Mouse (Mus musculus) left cerebral cortex, postnatal 10 days (tissue): ENCODE results near the gene Abca1. TPM values are rescaled to one million over a fixed set of nuclear protein-coding genes. Genes with fewer than 3 reads are reported as not detected.

ENCODE experiments used
- DNase-seq, 2 experiments: peaks; one replicate each; pipeline ENCODE4 v3.0.0; 2021 to 2022; ENCODE audit warnings: low spot score in 2 of 2, mixed read lengths in 1 of 2; ENCODE audit errors: extremely low spot score in 1 of 2
- intact Hi-C: fragments of 180-260 bp; cut with DNase I; formaldehyde crosslinking; loops from one replicate; pipeline ENCODE4 v1.15.1; 2025
- total RNA-seq, 2 experiments: library from RNA; stranded (reverse); gene quantifications; 2 replicates each; pipeline ENCODE4 v1.2.3; 2021

Gene Abca1
- 10 to 100 TPM; 30.1 to 30.2 TPM for total RNA-seq

- peak; percentile 89 to 98 for DNase-seq
- intact Hi-C loops, result loop anchor here (2.0 to 5.0 kb wide), 3 partner anchors 38 to 195 kb away; no protein-coding TSS in a partner anchor
Measured at GRCm38 (mm10) chr4:53159767-53160166, at the start of gene Abca1. Gene Abca1 (minus strand): TSS chr4:53159895.

DNA sequence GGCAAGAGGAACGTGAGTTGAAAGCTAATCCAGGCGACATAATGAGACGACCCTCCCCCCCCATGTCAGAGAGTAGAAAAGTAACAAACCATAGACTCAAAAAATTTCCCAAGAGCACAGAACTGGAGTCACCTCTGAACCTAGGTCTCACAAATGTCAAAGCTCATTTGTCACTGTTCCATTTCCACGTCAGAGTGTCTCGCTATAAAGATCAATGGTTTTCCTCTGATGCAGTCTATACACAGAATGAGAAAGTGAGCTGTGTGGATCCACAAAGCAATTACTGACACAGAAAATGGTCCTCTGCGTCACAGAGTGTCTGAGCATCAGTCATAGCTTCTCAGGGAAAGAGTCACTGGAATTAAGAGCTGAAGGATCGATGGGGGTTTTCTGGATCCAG, 44.8 kb upstream of the Abca1 start:
- intact Hi-C loops, result no loop called here
- DNase-seq, result no peak

GRCm38 (mm10) chr4:53203595-53204400, 44.1 kb upstream of the Abca1 start:
- peak in 1 of 2 experiments; percentile 37 for DNase-seq
- intact Hi-C loops, result no loop called here

DNA sequence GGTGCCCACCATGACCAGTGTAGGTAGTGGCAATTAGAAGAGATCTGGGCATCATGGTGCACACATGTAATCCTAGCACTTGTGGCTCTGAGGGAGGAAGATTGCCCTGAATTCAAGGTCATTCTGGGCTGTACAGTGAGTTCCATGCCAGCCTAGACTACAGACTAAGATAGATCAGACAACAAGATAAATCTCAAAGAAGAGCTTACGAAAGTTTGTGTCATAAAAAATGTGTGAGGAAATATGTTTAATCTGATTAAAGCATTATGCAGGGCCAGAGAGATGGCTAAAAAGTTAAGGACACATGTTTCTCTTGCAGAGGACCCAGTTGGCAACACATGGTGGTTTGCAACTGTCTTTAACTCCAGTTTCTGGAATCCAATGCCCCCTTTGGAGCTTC, 40.6 kb upstream of the Abca1 start:
- DNase-seq, result no peak
- intact Hi-C loops, result no loop called here

- DNase-seq, result no peak
- intact Hi-C loops, result loop anchor here (5.0 kb wide), 1 partner anchor 41 kb away; the partner anchor contains the start of gene Abca1
Measured at GRCm38 (mm10) chr4:53197842-53198241, 38.1 kb upstream of the Abca1 start.

GRCm38 (mm10) chr4:53196058-53196771, 36.5 kb upstream of the Abca1 start:
- peak; percentile 89 to 94 for DNase-seq
- intact Hi-C loops, result loop anchor here (5.0 kb wide), 1 partner anchor 39 kb away; the partner anchor contains the start of gene Abca1

DNA sequence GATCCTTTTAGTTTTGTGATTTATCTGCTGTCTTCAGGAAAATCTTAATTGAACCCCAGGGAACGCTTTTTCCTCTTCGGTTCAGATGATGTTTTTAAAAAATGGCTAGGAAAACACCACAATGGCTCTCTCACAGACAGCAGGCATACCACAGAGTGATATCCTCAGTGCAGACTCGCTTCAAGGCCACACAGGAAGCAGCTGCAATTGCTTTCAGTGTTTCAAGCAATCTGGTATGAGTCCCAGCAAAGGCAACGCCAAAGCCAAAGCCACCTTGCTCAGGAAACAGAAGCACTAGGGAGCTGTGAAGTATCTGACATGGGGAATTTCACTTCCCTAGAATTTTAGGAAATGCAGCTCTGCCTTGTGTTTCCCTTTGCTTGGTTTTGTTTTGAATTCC, 27.4 kb upstream of the Abca1 start:
- intact Hi-C loops, result no loop called here
- DNase-seq, result peak; percentile 37 to 68

GRCm38 (mm10) chr4:53186573-53186972, 26.9 kb upstream of the Abca1 start:
- DNase-seq, result no peak
- intact Hi-C loops, result no loop called here

DNA sequence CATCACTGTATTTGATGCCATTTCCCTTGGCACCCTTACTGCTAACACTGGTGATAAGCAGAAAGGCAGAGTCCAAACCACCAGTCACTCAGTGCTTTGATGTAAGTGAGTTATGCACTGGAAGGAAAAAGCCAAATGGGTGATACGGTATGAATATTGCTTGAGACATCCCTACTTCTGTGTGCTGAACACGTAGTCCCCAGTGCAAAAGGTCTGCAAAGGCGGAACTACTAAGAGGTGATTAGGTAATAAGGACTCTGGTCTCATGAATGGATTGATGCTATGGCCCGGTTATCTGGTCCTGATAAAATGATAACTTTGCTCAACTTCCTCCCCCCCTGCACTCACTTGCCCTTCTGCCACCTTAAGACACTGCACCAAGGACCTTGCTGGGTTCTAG, 26.4 kb upstream of the Abca1 start:
- intact Hi-C loops, result no loop called here
- no peak for DNase-seq

- no peak for DNase-seq
- intact Hi-C loops, result no loop called here
Measured at GRCm38 (mm10) chr4:53181479-53181878, 21.8 kb upstream of the Abca1 start.

GRCm38 (mm10) chr4:53179308-53179820, 19.7 kb upstream of the Abca1 start:
- intact Hi-C loops, result no loop called here
- DNase-seq, result no peak

GRCm38 (mm10) chr4:53178489-53178888, 18.8 kb upstream of the Abca1 start:
- intact Hi-C loops, result no loop called here
- no peak for DNase-seq

- DNase-seq, result no peak
- intact Hi-C loops, result no loop called here
Measured at GRCm38 (mm10) chr4:53177696-53178095, 18.0 kb upstream of the Abca1 start.

DNA sequence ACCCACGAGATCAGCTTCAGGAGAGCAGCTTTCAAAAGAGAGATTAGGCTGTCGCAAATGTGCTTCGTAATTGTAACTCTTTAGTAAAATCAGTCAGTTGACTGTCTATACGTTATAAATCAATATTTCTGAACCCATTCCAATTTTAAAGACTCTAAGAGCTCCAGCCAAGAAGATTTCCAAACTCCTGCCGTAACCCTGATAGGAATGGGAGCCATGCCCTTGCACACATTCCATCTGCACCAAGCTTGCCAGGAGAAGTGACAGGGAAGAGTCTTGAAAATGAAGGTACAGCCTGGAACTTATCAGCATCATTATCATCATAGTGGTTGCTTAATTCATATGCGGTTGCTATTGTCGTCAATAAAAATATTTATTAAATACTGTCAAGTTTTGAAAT, 15.2 kb upstream of the Abca1 start:
- no peak for DNase-seq
- intact Hi-C loops, result no loop called here

DNA sequence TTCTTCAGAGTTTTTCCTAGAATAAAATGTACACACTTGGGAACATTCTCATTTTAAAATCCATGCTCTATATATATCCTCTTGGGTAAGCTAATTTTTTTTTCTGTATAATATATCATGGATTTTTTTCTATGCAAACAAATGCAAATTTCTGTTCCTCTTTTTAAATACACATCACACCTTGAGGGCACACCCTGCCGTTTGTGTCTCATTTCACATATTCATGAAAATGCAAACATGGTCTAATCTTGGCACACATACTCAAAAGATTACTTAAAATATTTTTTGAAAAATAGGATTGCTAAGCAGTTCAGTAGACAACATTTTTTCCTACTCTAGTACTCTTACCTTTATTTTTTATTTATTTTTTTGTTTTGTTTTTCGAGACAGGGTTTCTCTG, 10.7 kb upstream of the Abca1 start:
- DNase-seq, result no peak
- intact Hi-C loops, result no loop called here

DNA sequence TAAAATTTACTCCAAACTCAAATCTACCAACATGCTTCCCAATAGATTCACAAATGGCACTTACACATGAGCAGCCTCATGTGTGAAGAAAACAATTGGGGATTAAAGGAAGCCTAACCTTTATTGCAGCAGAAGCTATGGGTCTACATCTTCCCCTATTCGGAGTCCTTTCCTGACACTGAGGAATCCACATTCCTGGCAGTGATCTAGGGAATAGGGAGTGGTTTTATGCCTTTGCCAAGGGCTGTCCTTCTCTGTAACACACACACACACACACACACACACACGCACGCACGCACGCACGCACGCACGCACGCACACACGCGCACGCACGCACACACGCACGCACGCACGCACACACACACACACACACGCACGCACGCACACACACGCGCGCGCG, 5.5 kb upstream of the Abca1 start:
- DNase-seq, result no peak

GRCm38 (mm10) chr4:53159176-53159575, 519 bp downstream of the Abca1 start:
- peak in 1 of 2 experiments; percentile 48 for DNase-seq
- intact Hi-C loops, result loop anchor here (2.0 to 5.0 kb wide), 3 partner anchors 38 to 196 kb away; no protein-coding TSS in a partner anchor

More for the DNA sequence above, 5.5 kb upstream of the Abca1 start:
- intact Hi-C loops, result no loop called here

DNA sequence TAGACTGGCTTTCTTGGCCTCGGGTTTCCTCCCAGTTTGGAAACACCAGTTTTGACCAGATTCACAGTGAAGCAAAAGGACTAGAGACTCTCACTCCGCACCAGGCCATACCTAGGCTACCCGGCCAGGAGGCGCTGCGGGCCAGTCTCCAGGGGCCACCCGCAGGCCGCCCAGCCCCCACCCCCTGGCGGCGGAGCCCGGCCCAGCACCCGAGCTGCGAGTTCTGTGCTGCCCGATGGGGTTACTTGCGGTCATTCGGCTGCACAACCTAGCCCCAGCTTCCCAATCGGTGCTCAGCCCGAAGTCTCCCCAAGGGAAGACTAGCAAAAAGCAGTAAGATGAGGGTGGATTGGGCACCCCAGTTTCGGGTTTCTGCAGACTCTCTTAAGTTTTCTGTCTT, 1.1 kb downstream of the Abca1 start:
- DNase-seq, result peak; percentile 46 to 92
- intact Hi-C loops, result loop anchor here (2.0 to 5.0 kb wide), 3 partner anchors 39 to 196 kb away; no protein-coding TSS in a partner anchor

DNA sequence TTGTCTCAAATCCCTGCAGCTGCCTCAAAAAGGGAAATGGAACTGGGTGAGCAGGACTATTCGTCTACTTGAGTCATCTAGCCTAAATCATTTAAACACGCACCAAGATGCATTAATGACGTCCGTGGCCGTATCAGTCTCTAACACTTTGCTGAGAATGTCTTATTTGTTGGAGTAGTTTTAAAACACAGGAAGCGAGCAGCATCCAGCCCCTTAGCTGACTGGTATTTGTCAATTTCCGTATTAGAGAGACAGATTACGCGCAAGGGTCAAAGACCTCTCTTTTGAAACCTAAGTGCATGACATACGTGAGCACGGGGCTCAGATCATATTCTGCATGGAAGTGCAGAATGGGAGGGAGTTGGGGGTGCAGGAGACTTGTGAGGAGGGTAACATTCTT, 4.2 kb downstream of the Abca1 start:
- intact Hi-C loops, result loop anchor here (5.0 kb wide), 2 partner anchors 42 to 62 kb away; no protein-coding TSS in a partner anchor
- DNase-seq, result no peak

DNA sequence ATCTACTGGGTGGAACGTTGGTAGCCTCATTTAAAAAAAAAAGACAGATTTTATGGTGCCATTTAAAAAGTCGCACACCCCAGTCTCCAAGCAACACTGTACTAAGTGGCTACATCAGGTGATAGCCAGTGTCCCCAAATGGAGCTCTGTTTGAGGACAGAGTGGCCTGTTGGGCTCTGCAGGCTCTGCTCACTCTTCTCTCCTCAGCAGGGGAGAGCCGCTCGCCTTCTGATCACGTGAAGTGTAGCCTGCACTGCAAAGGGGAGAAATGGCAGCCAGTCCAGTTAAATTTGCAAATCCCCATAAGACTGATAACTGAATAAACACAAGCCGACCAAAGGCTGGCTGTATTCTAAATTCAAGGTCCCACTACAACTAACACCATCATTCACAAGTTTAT, 6.0 kb downstream of the Abca1 start:
- no peak for DNase-seq
- intact Hi-C loops, result no loop called here
